Mouse (Mus musculus): Measurements from ENCODE around the gene Nsg2. TPM values are rescaled to one million over a fixed set of nuclear protein-coding genes. Genes with fewer than 3 reads are reported as not detected.

Gene Nsg2
- polyA plus RNA-seq (2017; shearing (Covaris generic)): 122 TPM

DNA sequence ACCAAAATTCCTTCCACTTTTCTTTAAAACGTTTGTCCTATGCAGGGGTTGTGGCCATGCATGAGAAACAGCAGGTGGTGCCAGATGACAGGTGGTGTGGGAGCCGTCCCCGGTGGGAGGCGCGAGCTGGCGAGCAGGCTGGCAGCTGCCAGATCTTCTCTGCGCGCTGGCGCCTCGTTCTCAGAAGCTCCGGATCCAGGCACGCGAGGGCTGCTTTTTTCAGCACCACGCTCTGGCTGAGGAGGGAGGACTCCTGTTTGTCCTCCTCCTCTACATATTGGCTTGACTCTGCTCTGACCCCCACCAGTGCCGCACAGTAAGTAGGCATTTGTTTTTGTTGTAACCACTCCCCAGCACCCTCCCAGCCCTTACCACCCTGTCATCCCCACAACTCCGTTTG, at the start of gene Nsg2:
Gene Nsg2 (plus strand): TSS at position 183 of the 400 bp plus-strand sequence.

GRCm38 (mm10) chr11:31965256-31966134, 34.8 kb upstream of the Nsg2 start, which contains the start of gene 4930524B15Rik:
Gene 4930524B15Rik, plus strand, starts transcription at chr11:31965592.

Other genes starting within 250 kb of the Nsg2 start
- gene Cpeb4, start 128.3 kb upstream of the Nsg2 start, polyA plus RNA-seq (2017; shearing (Covaris generic)): 15.7 TPM
- gene 4930524B15Rik, start 34.9 kb upstream of the Nsg2 start, polyA plus RNA-seq (2017; shearing (Covaris generic)): not detected
- gene Il9r, start 199.8 kb downstream of the Nsg2 start, polyA plus RNA-seq (2017; shearing (Covaris generic)): 20.5 TPM
- 46.3 TPM for gene Snrnp25, start 205.0 kb downstream of the Nsg2 start, polyA plus RNA-seq (2017; shearing (Covaris generic))
- gene Rhbdf1, start 221.8 kb downstream of the Nsg2 start, polyA plus RNA-seq (2017; shearing (Covaris generic)): 1.2 TPM
- 40.8 TPM for gene Mpg, start 226.0 kb downstream of the Nsg2 start, polyA plus RNA-seq (2017; shearing (Covaris generic))

Measured in inflammation-experienced regulatory T-cells, adult 16 weeks (primary cell).